Mouse (Mus musculus): ENCODE results near the gene Slc35f1. TPM values are rescaled to one million over a fixed set of nuclear protein-coding genes. Genes with fewer than 3 reads are reported as not detected.
"Not testable (repeated sequence)": the region's sequence is repeated elsewhere in the genome, so short reads cannot be mapped to it uniquely, and the experiment has no call there.

The Slc35f1 gene
- polyA plus RNA-seq, 1 experiment from 2014 or later, result 23.1 TPM

DNA sequence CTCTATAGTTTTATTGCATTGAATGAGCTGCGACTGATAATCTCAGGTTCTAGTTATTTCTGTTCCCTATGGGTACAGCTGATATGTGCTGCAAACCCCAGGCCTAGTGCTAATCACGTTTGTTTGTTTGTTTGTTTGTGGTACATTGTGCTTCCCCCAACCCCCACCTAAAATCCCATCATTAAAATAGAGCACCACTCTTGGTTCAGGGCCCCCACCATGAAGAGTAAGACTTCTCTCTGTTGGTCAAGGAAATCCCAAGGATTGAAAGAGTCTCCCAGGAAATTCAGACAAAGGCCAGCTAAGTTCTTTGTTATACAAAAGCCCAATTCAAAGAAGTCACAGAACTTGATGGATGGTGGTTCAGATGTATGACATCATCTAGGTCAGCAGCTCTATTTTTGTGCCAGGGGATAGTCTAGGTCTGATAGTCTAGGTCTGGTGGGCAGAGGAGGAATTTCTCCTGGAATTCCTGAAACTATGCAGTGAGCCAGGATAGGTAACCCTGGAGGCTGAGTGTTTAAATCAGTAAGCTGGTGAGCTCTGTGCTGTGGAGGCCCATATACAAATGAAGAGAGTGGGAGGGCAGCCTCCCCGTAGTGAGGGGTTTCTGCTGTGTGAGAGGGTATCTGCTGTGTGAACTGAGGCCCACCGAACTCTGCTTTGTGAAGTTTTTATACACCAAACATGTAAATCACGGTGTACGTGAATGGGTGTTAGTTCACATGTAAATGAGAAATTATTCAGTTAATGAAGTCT is 187.1 kb downstream of the Slc35f1 start:
- Histone ChIP-seq H3K4me3 (no peak overlapping the region), H3K9ac (no peak overlapping the region), H3K4me2 (replicated peaks) (no peak overlapping the region), H3K27me3 (replicated peaks) (no peaks in the 10 kb centered on the region), H3K9me3 (no peaks in the 10 kb centered on the region), H3K36me3 (no peaks in the 10 kb centered on the region), H3K27ac (peak overlapping the region; percentile 26; the same call in 1 of the 2 replicates), H3K4me1 (peaks cover 20% of the 10 kb centered on the region)
- peak; percentile 83 for ATAC-seq (ENCODE audit: low FRiP score, low read depth)
- WGBS, result 24% methylated on average over 6 of the region's 6 CpGs

DNA sequence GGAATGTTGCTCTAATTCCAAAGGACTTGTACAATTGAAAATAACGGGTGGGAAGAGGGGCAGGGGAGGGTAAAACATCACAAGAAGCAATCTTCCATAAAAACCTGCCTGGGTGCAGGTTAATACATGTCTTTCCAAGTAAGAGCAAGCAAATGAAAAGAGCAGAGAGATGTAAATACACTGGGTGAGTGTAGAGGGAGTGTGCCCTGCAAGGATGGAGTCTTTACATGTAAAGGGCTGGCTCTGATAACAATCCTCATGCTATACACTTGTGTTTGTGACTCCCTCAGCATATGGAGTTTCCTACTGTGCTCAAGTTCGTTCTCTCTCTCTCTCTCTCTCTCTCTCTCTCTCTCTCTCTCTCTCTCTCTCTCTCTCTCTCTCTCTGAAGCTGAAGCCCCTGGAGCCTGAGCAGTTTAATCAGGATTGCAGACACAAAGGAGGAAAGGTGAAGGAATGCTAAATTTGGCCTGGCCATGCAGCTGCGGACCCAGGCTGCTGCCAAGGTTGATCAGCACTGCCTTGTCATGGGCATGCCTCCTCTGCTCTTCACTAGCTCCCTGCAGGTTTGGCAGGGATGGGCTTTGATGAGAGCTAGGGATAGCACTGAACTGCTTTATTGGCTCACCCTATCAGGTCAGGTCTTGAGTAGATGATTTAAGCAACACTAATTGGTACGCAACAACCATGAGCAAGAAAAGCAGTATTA is 187.9 kb downstream of the Slc35f1 start:
- 41% methylated on average over 4 of the region's 4 CpGs for WGBS
- Histone ChIP-seq H3K9me3 (no peaks in the 10 kb centered on the region), H3K4me2 (replicated peaks) (peak overlapping the region; percentile 25; the same call in 1 of the 2 replicates), H3K4me1 (peaks cover 20% of the 10 kb centered on the region), H3K27me3 (replicated peaks) (no peaks in the 10 kb centered on the region), H3K36me3 (no peaks in the 10 kb centered on the region), H3K27ac (peak overlapping the region; percentile 27; the same call in 1 of the 2 replicates), H3K9ac (no peak overlapping the region), H3K4me3 (no peak overlapping the region)
- ATAC-seq (ENCODE audit: low FRiP score, low read depth), result peak; percentile 54

DNA sequence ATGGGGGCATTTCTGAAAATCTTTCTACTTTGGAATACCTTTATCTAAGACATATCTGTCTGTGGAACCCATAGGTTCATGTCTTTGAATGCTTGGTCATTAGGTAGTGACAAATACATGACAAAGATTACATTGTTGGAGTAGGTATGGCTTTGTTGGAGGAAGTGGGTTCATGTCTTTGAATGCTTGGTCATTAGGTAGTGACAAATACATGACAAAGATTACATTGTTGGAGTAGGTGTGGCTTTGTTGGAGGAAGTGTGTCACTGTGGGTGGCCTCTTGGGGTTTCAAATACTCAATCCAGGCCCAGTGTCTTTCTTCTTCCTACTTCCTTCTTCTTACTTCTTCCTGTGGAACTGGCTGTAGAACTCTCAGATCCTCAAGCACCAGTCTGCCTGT is 206.4 kb downstream of the Slc35f1 start:
- not testable (repeated sequence) for H3K4me1 ChIP-seq; ATAC-seq (ENCODE audit: low FRiP score, low read depth); H3K4me2 ChIP-seq (replicated peaks); H3K9me3 ChIP-seq; H3K4me3 ChIP-seq; H3K9ac ChIP-seq; H3K27ac ChIP-seq; H3K27me3 ChIP-seq (replicated peaks); H3K36me3 ChIP-seq

DNA sequence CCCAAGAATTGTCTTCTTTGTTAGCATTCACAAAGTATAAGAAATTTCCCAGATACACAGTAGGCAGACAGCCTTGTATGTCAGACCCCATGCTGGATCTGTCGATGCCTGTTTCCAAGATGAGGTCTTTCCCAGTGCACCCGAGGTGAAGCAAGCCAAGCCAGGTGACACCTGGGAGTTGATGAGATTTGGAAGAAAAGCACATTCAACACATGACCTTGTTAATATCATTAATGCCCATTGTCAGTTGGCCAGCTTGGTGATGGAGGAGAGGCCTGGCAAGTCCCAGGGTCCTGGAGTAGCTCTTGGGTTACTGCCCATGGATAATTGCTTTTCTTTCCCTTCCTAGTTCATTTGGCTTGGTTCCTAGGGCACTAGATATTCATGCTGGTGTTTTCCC is 214.6 kb downstream of the Slc35f1 start:
- Histone ChIP-seq H3K4me3 (no peak overlapping the region), H3K4me1 (no peaks in the 10 kb centered on the region), H3K36me3 (no peaks in the 10 kb centered on the region), H3K27ac (no peak overlapping the region), H3K27me3 (replicated peaks) (no peaks in the 10 kb centered on the region), H3K9ac (no peak overlapping the region), H3K4me2 (replicated peaks) (no peak overlapping the region), H3K9me3 (no peaks in the 10 kb centered on the region)
- no peak for ATAC-seq (ENCODE audit: low FRiP score, low read depth)
- WGBS, result 88% methylated on average over 2 of the region's 2 CpGs

DNA sequence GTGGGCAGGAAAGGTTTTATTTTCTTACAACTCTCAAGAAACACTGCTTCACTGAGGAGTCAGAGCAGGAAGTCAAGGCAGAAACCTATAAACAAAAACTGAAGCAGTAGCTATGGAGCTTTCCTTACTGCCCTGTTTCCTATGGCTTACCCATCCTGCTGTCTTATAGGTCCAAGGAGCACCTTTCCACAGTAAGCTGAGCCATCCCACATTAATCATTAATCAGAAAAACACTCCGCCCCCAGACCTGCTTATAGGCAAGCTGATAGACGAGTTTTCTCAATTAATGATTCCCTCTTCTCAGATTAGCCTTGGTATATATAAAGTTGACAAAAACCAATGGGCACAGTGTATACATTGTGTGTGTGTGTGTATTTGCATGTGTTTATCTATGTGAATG is 221.4 kb downstream of the Slc35f1 start:
- Histone ChIP-seq H3K4me3 (no peak overlapping the region), H3K27ac (no peak overlapping the region), H3K9me3 (no peaks in the 10 kb centered on the region), H3K9ac (no peak overlapping the region), H3K4me1 (no peaks in the 10 kb centered on the region), H3K4me2 (replicated peaks) (no peak overlapping the region), H3K27me3 (replicated peaks) (no peaks in the 10 kb centered on the region), H3K36me3 (no peaks in the 10 kb centered on the region)
- no peak for ATAC-seq (ENCODE audit: low FRiP score, low read depth)
- 80% methylated on average over 2 of the region's 2 CpGs for WGBS

DNA sequence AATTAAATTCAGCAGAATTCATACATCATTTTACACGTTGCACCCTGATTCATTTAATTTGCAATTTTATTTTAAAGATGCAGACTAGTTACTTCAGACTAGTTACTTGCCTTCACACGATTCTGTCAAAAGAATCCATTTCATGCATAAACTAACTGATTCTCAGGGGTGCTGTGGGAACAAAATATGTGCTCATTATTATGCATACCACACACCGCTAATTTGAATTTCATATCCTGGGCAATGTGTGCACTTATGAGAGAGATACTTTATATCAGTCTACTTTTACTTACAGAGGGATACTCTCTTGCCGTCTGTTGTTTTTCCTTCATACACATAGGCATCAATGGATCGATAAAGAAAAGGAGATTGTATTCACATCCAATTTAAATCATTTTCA is 228.4 kb downstream of the Slc35f1 start:
- Histone ChIP-seq H3K4me3 (no peak overlapping the region), H3K4me2 (replicated peaks) (no peak overlapping the region), H3K9me3 (no peaks in the 10 kb centered on the region), H3K36me3 (no peaks in the 10 kb centered on the region), H3K27me3 (replicated peaks) (no peaks in the 10 kb centered on the region), H3K4me1 (no peaks in the 10 kb centered on the region), H3K27ac (no peak overlapping the region), H3K9ac (no peak overlapping the region)
- no peak for ATAC-seq (ENCODE audit: low FRiP score, low read depth)
- 69% methylated on average over 5 of the region's 5 CpGs for WGBS

DNA sequence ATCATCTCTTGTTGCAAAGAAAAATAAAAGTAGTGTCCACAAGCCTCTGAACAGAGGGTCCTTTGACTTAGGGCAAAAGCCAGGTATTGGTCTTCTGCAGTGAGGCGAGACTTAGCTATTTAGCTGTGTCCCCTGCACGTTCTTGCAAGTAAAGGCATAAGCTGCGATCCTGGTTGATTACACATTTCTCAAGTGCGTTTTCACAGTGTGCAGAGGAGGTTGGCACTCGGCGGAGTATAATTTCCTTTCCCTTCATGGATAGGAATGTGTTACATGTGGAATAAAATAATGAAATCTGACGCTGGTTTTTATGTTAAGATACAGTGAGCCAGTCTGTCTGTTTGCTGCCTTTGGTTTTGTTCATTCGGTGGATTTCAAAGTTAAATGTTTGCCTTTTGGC is 232.8 kb downstream of the Slc35f1 start:
- WGBS, result 82% methylated on average over 8 of the region's 8 CpGs
- H3K4me2 ChIP-seq (replicated peaks), result no peak overlapping the region
- ATAC-seq (ENCODE audit: low FRiP score, low read depth), result no peak
- H3K27me3 ChIP-seq (replicated peaks), result no peaks in the 10 kb centered on the region
- H3K9ac ChIP-seq, result no peak overlapping the region
- no peak overlapping the region for H3K27ac ChIP-seq
- no peak overlapping the region for H3K4me3 ChIP-seq
- no peaks in the 10 kb centered on the region for H3K36me3 ChIP-seq
- H3K4me1 ChIP-seq, result no peaks in the 10 kb centered on the region
- no peaks in the 10 kb centered on the region for H3K9me3 ChIP-seq

DNA sequence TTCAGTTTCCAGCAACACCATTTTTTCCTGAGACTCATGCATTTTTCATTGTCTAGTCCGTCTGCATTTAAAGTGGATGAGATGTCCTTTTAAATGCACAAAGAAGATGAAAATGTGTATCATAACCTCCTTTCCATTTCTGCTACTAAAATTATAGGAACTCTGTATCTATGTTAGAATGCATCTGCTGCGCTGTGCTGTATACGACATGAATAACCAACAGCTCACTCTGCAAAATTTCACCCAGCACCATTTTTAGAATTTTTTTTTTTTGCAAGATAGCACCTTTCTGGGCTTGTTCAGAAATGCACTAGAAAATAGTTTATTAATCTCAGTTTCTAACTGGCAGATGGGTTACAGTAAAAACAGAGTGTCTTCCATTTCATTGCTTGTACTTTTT is 236.0 kb downstream of the Slc35f1 start:
- ATAC-seq (ENCODE audit: low FRiP score, low read depth), result no peak
- Histone ChIP-seq H3K36me3 (no peaks in the 10 kb centered on the region), H3K27me3 (replicated peaks) (no peaks in the 10 kb centered on the region), H3K9me3 (no peaks in the 10 kb centered on the region), H3K4me1 (no peaks in the 10 kb centered on the region), H3K4me3 (no peak overlapping the region), H3K4me2 (replicated peaks) (no peak overlapping the region), H3K27ac (no peak overlapping the region), H3K9ac (no peak overlapping the region)
- WGBS, result 80% methylated on average over 3 of the region's 3 CpGs

DNA sequence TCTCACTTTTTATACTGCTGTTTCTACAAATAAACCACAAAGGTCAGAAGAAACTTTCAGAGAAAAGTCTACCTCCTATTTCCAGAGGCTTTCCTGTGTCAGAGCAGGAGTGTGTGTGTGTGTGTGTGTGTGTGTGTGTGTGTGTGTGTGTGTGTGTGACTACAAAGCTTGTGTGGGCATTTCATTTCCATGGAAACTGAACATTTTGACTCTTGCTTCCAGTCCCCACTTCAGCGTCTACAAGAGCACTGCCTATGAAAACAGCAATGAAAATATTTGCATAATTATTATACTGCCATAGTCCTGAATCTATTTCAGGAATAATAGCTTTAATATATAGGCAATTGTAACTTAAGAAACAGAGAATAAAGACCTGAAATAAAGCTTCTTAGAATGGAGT is 241.8 kb downstream of the Slc35f1 start:
- Histone ChIP-seq H3K27me3 (replicated peaks) (no peaks in the 10 kb centered on the region), H3K36me3 (no peaks in the 10 kb centered on the region), H3K9ac (no peak overlapping the region), H3K4me3 (no peak overlapping the region), H3K9me3 (no peaks in the 10 kb centered on the region), H3K27ac (no peak overlapping the region), H3K4me1 (no peaks in the 10 kb centered on the region), H3K4me2 (replicated peaks) (no peak overlapping the region)
- WGBS, result 63% methylated on average over 1 of the region's 1 CpGs
- ATAC-seq (ENCODE audit: low FRiP score, low read depth), result no peak

DNA sequence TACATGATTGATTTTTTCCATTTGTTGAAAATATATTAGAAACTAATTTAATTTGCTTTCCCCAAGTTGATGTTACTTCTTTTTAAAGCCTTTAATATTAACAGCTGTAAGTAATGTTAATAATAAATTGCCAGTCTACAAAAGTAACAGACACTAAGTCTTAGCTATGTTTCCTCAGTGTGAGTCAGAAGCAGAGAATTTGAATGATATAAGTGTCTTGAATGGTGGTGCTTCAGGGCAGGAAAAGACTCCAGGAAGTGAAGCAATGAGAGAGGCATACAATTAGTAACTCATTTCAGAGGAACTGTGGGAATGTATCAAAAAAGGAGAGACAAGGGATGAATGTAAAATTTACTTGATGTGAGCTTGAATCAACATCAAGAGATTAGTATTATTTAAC is 244.3 kb downstream of the Slc35f1 start:
- H3K4me2 ChIP-seq (replicated peaks), result no peak overlapping the region
- no peak overlapping the region for H3K9ac ChIP-seq
- H3K36me3 ChIP-seq, result no peaks in the 10 kb centered on the region
- no peaks in the 10 kb centered on the region for H3K9me3 ChIP-seq
- H3K27ac ChIP-seq, result no peak overlapping the region
- H3K4me1 ChIP-seq, result no peaks in the 10 kb centered on the region
- no peaks in the 10 kb centered on the region for H3K27me3 ChIP-seq (replicated peaks)
- ATAC-seq (ENCODE audit: low FRiP score, low read depth), result no peak
- no peak overlapping the region for H3K4me3 ChIP-seq

DNA sequence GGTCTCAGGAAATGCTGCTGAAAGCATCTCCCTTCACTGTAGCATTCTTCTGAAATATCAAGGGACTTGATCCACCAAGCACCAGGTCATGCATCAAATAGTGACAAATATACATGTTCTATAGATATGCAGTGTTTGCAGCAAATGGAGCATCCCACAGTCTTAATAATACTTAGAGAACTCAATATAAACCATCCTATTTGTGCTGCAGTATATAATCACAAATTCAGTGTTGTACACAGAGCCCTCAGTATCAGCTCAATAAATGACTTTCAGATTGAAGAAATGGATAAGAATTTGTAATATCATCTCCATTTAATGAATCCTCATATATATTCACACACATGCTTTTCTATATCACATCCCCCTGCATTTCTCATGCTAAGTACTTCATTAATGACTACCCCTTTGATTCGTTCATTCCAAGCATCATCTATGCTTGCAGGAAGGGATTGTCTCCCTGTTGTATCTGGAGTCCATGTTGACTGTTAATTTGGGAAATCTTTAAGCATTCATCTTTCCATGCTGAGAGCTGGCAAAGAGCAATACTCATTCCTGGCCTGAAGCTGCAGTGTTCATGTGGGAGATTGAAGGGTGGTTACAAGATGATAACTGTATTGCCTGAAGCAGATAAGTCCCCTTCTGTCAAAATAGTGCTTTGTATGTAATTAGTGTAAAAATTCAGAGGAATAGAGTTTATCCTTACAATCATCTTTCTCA is 249.9 kb downstream of the Slc35f1 start:
- no peak overlapping the region for H3K4me2 ChIP-seq (replicated peaks)
- ATAC-seq (ENCODE audit: low FRiP score, low read depth), result no peak
- H3K27ac ChIP-seq, result no peak overlapping the region
- no peaks in the 10 kb centered on the region for H3K9me3 ChIP-seq
- H3K27me3 ChIP-seq (replicated peaks), result no peaks in the 10 kb centered on the region
- H3K9ac ChIP-seq, result no peak overlapping the region
- H3K36me3 ChIP-seq, result no peaks in the 10 kb centered on the region
- 73% methylated on average over 1 of the region's 1 CpGs for WGBS
- H3K4me3 ChIP-seq, result no peak overlapping the region
- no peaks in the 10 kb centered on the region for H3K4me1 ChIP-seq

DNA sequence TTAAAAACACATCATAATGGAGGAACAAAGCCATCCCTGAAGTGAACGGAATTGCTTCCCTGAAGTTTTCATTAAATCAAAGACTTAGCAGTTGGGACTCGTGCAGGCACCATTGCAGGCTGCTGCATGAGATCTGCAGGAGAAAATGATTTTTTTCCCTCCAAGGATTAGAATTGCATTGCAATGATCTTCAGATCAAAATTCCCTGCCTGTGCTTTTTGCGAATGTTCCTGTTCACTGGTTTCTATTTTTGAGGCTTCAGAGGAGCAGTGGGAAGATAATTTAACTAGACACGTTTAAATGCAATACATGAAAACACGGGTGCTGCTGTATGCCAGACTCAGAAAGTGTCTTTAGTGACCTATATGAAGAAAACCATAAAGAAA is 250.5 kb downstream of the Slc35f1 start:
- WGBS, result 72% methylated on average over 5 of the region's 5 CpGs
- H3K4me1 ChIP-seq, result no peaks in the 10 kb centered on the region
- H3K36me3 ChIP-seq, result no peaks in the 10 kb centered on the region
- no peak for ATAC-seq (ENCODE audit: low FRiP score, low read depth)
- no peak overlapping the region for H3K4me3 ChIP-seq
- H3K9ac ChIP-seq, result no peak overlapping the region
- H3K27ac ChIP-seq, result no peak overlapping the region
- H3K27me3 ChIP-seq (replicated peaks), result no peaks in the 10 kb centered on the region
- no peak overlapping the region for H3K4me2 ChIP-seq (replicated peaks)
- H3K9me3 ChIP-seq, result no peaks in the 10 kb centered on the region
